Mouse (Mus musculus) embryonic facial prominence, embryonic 14.5 days (tissue): ENCODE measurements around the gene A330070K13Rik. TPM values are rescaled to one million over a fixed set of nuclear protein-coding genes. Genes with fewer than 3 reads are reported as not detected.

Experiments
- ATAC-seq: fragments of 200-750 bp; cut with Nextera tagmentation; 2 replicates; pipeline ENCODE4 v1.8.0; 2017; ENCODE audit warnings: low read depth, moderate number of reproducible peaks, moderate TSS enrichment
- DNase-seq: peaks from one replicate; pipeline ENCODE4 v3.0.0-alpha.2; 2015; ENCODE audit warnings: low spot score
- H3K27ac ChIP-seq: fragments of 300-500 bp; sonication (generic); replicated peaks from 2 replicates; pipeline ENCODE4 v1.5.1; 2014; ENCODE audit warnings: low read depth, mild to moderate bottlenecking, low read length, moderate library complexity
- H3K27me3 ChIP-seq: fragments of 300-500 bp; sonication (generic); replicated peaks from 2 replicates; pipeline ENCODE4 v1.6.1; 2014; ENCODE audit warnings: low read length; ENCODE audit not compliant: control insufficient read depth, insufficient read depth
- H3K36me3 ChIP-seq: fragments of 300-500 bp; sonication (generic); 2 replicates; pipeline ENCODE4 v1.6.1; 2014; ENCODE audit warnings: low read length, mixed read lengths; ENCODE audit not compliant: control insufficient read depth, insufficient read depth
- H3K4me1 ChIP-seq: fragments of 300-500 bp; sonication (generic); 2 replicates; pipeline ENCODE4 v1.6.1; 2014; ENCODE audit warnings: antibody characterized with exemption, low read length; ENCODE audit not compliant: control insufficient read depth, insufficient read depth
- H3K4me2 ChIP-seq: fragments of 300-500 bp; sonication (generic); 2 replicates; pipeline ENCODE4 v1.6.1; 2014; ENCODE audit warnings: low read depth, mild to moderate bottlenecking, low read length, moderate library complexity, mixed read lengths
- H3K4me3 ChIP-seq: fragments of 300-500 bp; sonication (generic); 2 replicates; pipeline ENCODE4 v1.5.1; 2014; ENCODE audit warnings: low read depth, mild to moderate bottlenecking, low read length
- H3K9ac ChIP-seq: fragments of 300-500 bp; sonication (generic); 2 replicates; pipeline ENCODE4 v1.6.1; 2014; ENCODE audit warnings: low read depth, mild to moderate bottlenecking, low read length, moderate library complexity, mixed read lengths
- H3K9me3 ChIP-seq: fragments of 300-500 bp; sonication (generic); 2 replicates; pipeline ENCODE4 v1.6.1; 2016; ENCODE audit warnings: low read length; ENCODE audit not compliant: control insufficient read depth
- WGBS: fragments of 180-500 bp; shearing (Covaris S2); extraction: QIAGEN DNeasy Blood & Tissue Kit; methylation state at CpG from one replicate; pipeline ENCODE4 v1.1.7; 2014; 5-methylcytosine and 5-hydroxymethylcytosine counted together
- polyA plus RNA-seq: library from polyadenylated mRNA; unstranded; fragments of >200 nt; fragmentation: Nextera tagmentation; extraction: Ambion mirVana; gene quantifications from 2 replicates; pipeline ENCODE4 v1.2.1, GENCODE M21; 2014

A330070K13Rik gene
- polyA plus RNA-seq: not detected in 2 replicates

DNA sequence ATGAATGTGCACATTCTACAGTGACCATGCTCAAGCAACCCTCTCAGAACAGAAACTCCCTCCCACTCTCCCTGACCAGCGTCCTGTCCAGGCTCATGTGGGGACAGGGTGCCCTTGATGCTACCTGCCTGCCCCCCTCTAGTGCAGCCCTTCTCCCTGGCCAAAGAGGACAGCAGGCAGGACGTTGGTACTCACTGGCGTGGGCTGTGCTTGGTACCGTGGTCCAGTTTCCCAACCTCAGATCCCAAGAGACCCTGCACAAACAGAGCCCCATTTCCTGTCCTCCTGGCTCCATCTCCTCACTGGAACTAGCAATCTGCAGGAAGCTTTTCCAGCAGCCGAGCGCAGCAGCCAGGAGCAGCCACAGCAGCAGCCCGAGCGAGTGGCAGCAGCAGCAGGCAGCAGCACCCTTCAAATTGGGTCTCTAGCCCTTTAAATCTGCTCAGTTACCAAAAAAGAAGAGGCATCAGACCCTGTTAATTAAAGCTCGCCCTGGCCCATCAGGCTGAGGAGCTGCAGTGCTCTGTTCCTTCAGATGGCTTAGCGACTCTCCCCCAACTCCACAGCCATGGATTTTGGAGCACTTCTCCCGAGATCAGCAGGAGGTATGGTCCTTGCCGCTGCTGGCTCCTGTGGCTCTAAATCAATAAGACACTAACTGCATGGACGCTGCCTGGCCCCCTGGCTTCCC lies at the start of gene A330070K13Rik:
A330070K13Rik (minus strand) TSS at position 410 of the 691 bp plus-strand sequence.
- Histone ChIP-seq H3K27me3 (no peaks in the 10 kb centered on the region), H3K4me2 (peak within 1 kb of the TSS; percentile 47), H3K9me3 (no peaks in the 10 kb centered on the region), H3K9ac (0 out of 2 replicates have a peak within 1 kb of the TSS, but pooled peaks have one; percentile 30), H3K36me3 (no peaks in the 10 kb centered on the region), H3K27ac (no peak within 1 kb of the TSS), H3K4me1 (no peaks in the 10 kb centered on the region; the same call in 1 of the 2 replicates), H3K4me3 (peak within 1 kb of the TSS; percentile 17)
- DNase-seq (peak; percentile 1), ATAC-seq (no peak)
- WGBS: 4% methylated on average over 13 of the region's 13 CpGs

- H3K4me1 ChIP-seq: no peaks in the 10 kb centered on the region
- no peak overlapping the region for H3K9ac ChIP-seq
- H3K36me3 ChIP-seq: no peaks in the 10 kb centered on the region
- WGBS: 87% methylated on average over 17 of the region's 17 CpGs
- peaks cover 10% of the 10 kb centered on the region; the same call in 1 of the 2 replicates for H3K9me3 ChIP-seq
- no peaks in the 10 kb centered on the region for H3K27me3 ChIP-seq
- no peak overlapping the region for H3K27ac ChIP-seq
- ATAC-seq (no peak), DNase-seq (no peak)
- no peak overlapping the region for H3K4me2 ChIP-seq
- H3K4me3 ChIP-seq: no peak overlapping the region
Observed at GRCm38 (mm10) chr5:130411516-130411915, 27.1 kb upstream of the A330070K13Rik start.

GRCm38 (mm10) chr5:130409706-130410105 lies 25.3 kb upstream of the A330070K13Rik start:
- DNase-seq: no peak
- Histone ChIP-seq H3K27me3 (no peaks in the 10 kb centered on the region), H3K9ac (no peak overlapping the region), H3K4me2 (no peak overlapping the region), H3K27ac (no peak overlapping the region), H3K4me1 (no peaks in the 10 kb centered on the region), H3K9me3 (peaks cover 10% of the 10 kb centered on the region; the same call in 1 of the 2 replicates), H3K4me3 (no peak overlapping the region), H3K36me3 (no peaks in the 10 kb centered on the region)
- ATAC-seq: no peak
- 89% methylated on average over 6 of the region's 6 CpGs for WGBS

DNA sequence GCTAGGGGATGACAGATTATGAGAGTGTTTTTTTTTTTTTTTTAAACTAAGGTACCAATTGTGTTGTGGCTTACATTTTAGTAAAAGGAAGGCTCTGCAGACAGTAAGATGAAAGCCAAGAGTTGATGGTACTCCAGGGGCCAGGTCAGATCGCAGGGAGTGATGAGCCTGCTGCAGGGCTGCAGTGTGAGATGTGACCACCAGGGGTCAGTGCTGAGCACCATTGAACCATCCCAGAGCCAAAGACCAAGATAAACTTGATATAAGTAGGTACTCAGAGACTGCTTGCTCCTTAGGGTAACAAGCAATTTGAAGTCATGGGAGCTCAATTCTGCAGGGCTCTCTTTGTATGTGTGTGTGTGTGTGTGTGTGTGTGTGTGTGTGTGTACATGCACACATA lies 20.8 kb upstream of the A330070K13Rik start:
- Histone ChIP-seq H3K9me3 (0 out of 2 replicates have a peak, but pooled peaks cover 8% of the 10 kb centered on the region), H3K4me3 (no peak overlapping the region), H3K4me1 (no peaks in the 10 kb centered on the region), H3K36me3 (no peaks in the 10 kb centered on the region), H3K9ac (no peak overlapping the region), H3K4me2 (no peak overlapping the region), H3K27me3 (no peaks in the 10 kb centered on the region), H3K27ac (no peak overlapping the region)
- 18% methylated on average over 1 of the region's 1 CpGs for WGBS
- DNase-seq: peak; percentile 8
- ATAC-seq: no peak

GRCm38 (mm10) chr5:130400136-130400917 lies 15.9 kb upstream of the A330070K13Rik start:
- H3K9ac ChIP-seq: no peak overlapping the region
- ATAC-seq: no peak
- H3K4me2 ChIP-seq: no peak overlapping the region
- no peaks in the 10 kb centered on the region for H3K27me3 ChIP-seq
- no peaks in the 10 kb centered on the region for H3K36me3 ChIP-seq
- no peak for DNase-seq
- WGBS: 88% methylated on average over 8 of the region's 8 CpGs
- H3K27ac ChIP-seq: no peak overlapping the region
- no peak overlapping the region for H3K4me3 ChIP-seq
- H3K9me3 ChIP-seq: 0 out of 2 replicates have a peak, but pooled peaks cover 8% of the 10 kb centered on the region
- no peaks in the 10 kb centered on the region for H3K4me1 ChIP-seq

DNA sequence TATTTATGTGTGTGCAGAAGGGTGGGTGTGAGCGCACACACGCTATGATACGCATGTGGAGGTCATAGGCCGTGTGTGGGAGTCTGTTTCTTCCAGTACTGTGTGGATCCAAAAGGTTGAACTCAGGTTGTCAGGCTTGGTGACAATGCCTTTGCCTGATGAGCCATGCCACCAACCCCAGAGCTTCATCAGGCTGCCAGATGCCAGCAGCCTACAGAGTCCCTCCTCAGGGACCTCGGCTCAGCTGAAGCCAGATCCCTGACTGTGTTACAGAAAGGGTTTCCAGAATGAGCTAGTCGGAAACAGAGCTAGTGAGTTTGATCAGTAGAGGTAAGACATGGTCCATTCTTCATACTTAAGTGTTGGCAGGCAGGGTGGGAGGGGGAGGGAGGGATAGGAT lies 10.7 kb upstream of the A330070K13Rik start:
- no peak overlapping the region for H3K4me3 ChIP-seq
- DNase-seq (peak; percentile 3), ATAC-seq (no peak)
- no peak overlapping the region for H3K4me2 ChIP-seq
- no peaks in the 10 kb centered on the region for H3K4me1 ChIP-seq
- 0 out of 2 replicates have a peak, but pooled peaks cover 3% of the 10 kb centered on the region for H3K9me3 ChIP-seq
- H3K36me3 ChIP-seq: no peaks in the 10 kb centered on the region
- no peaks in the 10 kb centered on the region for H3K27me3 ChIP-seq
- H3K27ac ChIP-seq: no peak overlapping the region
- no peak overlapping the region for H3K9ac ChIP-seq
- WGBS: 63% methylated on average over 6 of the region's 6 CpGs

- Histone ChIP-seq H3K27ac (no peak overlapping the region), H3K9me3 (0 out of 2 replicates have a peak, but pooled peaks cover 3% of the 10 kb centered on the region), H3K4me2 (no peak overlapping the region), H3K4me1 (no peaks in the 10 kb centered on the region), H3K9ac (no peak overlapping the region), H3K36me3 (no peaks in the 10 kb centered on the region), H3K4me3 (no peak overlapping the region), H3K27me3 (no peaks in the 10 kb centered on the region)
- ATAC-seq: no peak
- no peak for DNase-seq
- 71% methylated on average over 8 of the region's 8 CpGs for WGBS
Observed at GRCm38 (mm10) chr5:130394386-130394785, 10.0 kb upstream of the A330070K13Rik start.

DNA sequence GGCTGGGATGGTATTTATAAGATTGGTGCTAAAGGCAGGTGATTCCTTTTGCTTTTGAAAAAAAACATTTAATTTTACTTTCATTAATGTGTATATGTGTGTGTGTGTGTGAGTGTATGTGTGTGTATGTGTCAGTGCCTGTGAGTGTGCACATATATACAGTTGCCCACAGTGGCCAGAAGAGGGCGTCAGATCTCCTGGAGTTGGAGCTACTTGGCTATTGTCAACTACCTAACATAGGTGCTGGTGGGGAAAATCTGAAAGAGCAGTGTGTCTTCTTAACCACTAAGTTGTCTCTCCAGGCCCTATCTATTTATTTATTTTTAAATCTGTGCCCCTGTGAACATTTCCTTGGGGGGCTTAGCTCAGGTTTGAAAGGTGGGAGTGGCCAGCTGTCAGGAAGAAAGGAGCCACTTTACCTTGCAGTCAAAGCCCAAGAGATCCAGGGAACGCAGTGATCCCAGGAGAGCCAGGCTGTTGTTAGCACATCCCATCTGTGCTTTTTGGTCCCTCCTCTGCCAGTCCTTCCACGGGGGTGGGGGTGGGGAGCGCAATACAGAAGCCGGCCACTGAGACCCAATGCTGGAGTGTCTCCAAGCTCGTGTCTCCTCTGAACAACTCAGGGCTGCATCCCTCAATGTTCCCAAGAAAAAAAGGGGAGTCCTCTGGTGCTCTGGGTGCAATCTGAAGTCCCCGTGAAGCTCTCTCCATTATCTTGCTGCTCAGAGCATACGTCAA lies 9.4 kb upstream of the A330070K13Rik start:
- 47% methylated on average over 8 of the region's 8 CpGs for WGBS
- Histone ChIP-seq H3K9ac (no peak overlapping the region), H3K9me3 (0 out of 2 replicates have a peak, but pooled peaks cover 3% of the 10 kb centered on the region), H3K4me1 (no peaks in the 10 kb centered on the region), H3K27ac (no peak overlapping the region), H3K36me3 (no peaks in the 10 kb centered on the region), H3K4me3 (no peak overlapping the region), H3K27me3 (no peaks in the 10 kb centered on the region), H3K4me2 (no peak overlapping the region)
- ATAC-seq: peak; percentile 41; the same call in 1 of the 2 replicates
- DNase-seq: peak; percentile 8
